Mouse (Mus musculus) lung, postnatal 14 days (tissue): ENCODE data around the gene Lrrc31.
"Not testable (repeated sequence)": the region's sequence is repeated elsewhere in the genome, so short reads cannot be mapped to it uniquely, and the experiment has no call there.

Source experiments
- DNase-seq: peaks from one replicate; pipeline ENCODE4 v3.0.0; 2021

The Lrrc31 gene

GRCm38 (mm10) chr3:30699711-30700505 lies at the start of gene Lrrc31:
TSS of gene Lrrc31 (minus strand) at chr3:30699843.
- DNase-seq: not testable (repeated sequence)

- no peak for DNase-seq
These were observed 48.7 kb upstream of the Lrrc31 start for GRCm38 (mm10) chr3:30748316-30748715.

GRCm38 (mm10) chr3:30746006-30746405 lies 46.4 kb upstream of the Lrrc31 start, which contains the start of gene Samd7:
TSS of gene Samd7 (plus strand) at chr3:30746293.
- DNase-seq: no peak

GRCm38 (mm10) chr3:30742891-30743290 lies 43.2 kb upstream of the Lrrc31 start:
- DNase-seq: no peak

- no peak for DNase-seq
These were observed 41.7 kb upstream of the Lrrc31 start for GRCm38 (mm10) chr3:30741306-30741705.

GRCm38 (mm10) chr3:30736809-30737208 lies 37.2 kb upstream of the Lrrc31 start:
- DNase-seq: no peak

GRCm38 (mm10) chr3:30729046-30729445 lies 29.4 kb upstream of the Lrrc31 start:
- DNase-seq: no peak

- no peak for DNase-seq
These were observed 27.6 kb upstream of the Lrrc31 start for GRCm38 (mm10) chr3:30727209-30727608.

GRCm38 (mm10) chr3:30725514-30725913 lies 25.9 kb upstream of the Lrrc31 start:
- DNase-seq: no peak

GRCm38 (mm10) chr3:30724848-30725465 lies 25.3 kb upstream of the Lrrc31 start:
- no peak for DNase-seq

- no peak for DNase-seq
These were observed 24.6 kb upstream of the Lrrc31 start for GRCm38 (mm10) chr3:30724105-30724824.

- peak; percentile 2 for DNase-seq
These were observed 23.5 kb upstream of the Lrrc31 start for GRCm38 (mm10) chr3:30723179-30723578.

- DNase-seq: no peak
These were observed 22.8 kb upstream of the Lrrc31 start for GRCm38 (mm10) chr3:30722461-30722860.

GRCm38 (mm10) chr3:30722036-30722435 lies 22.4 kb upstream of the Lrrc31 start:
- DNase-seq: no peak

- no peak for DNase-seq
These were observed 19.0 kb upstream of the Lrrc31 start for GRCm38 (mm10) chr3:30718649-30719048.

- DNase-seq: no peak
These were observed 13.7 kb upstream of the Lrrc31 start for GRCm38 (mm10) chr3:30713334-30713733.

GRCm38 (mm10) chr3:30710191-30710590 lies 10.5 kb upstream of the Lrrc31 start:
- DNase-seq: no peak

- DNase-seq: no peak
These were observed 7.1 kb upstream of the Lrrc31 start for GRCm38 (mm10) chr3:30706614-30707276.

GRCm38 (mm10) chr3:30705977-30706376 lies 6.3 kb upstream of the Lrrc31 start:
- DNase-seq: no peak

- no peak for DNase-seq
These were observed 1.8 kb downstream of the Lrrc31 start for GRCm38 (mm10) chr3:30697891-30698290.

GRCm38 (mm10) chr3:30696346-30696745 lies 3.3 kb downstream of the Lrrc31 start:
- DNase-seq: peak; percentile 67

GRCm38 (mm10) chr3:30695661-30696060 lies 4.0 kb downstream of the Lrrc31 start:
- no peak for DNase-seq

GRCm38 (mm10) chr3:30690976-30691375 lies 8.7 kb downstream of the Lrrc31 start:
- DNase-seq: no peak
